Mouse (Mus musculus) heart, embryonic 12.5 days (tissue): Measurements from ENCODE around the gene Rnf157. TPM values are rescaled to one million over a fixed set of nuclear protein-coding genes. Genes with fewer than 3 reads are reported as not detected.
A peak's percentile ranks its signal among the peaks of the same experiment; 100 is the strongest.

Source experiments
- ATAC-seq: fragments of 200-750 bp; cut with Nextera tagmentation; 2 replicates; pipeline ENCODE4 v1.8.0; 2017; ENCODE audit warnings: moderate TSS enrichment, moderate library complexity; ENCODE audit not compliant: insufficient number of reproducible peaks, low FRiP score
- H3K27ac ChIP-seq: fragments of 300-500 bp; sonication (generic); 2 replicates; pipeline ENCODE4 v1.5.1; 2016; ENCODE audit warnings: mild to moderate bottlenecking, moderate library complexity; ENCODE audit not compliant: poor library complexity, severe bottlenecking
- H3K27me3 ChIP-seq: fragments of 300-500 bp; sonication (generic); replicated peaks from 2 replicates; pipeline ENCODE4 v1.6.1; 2016; ENCODE audit warnings: mild to moderate bottlenecking, moderate library complexity
- H3K36me3 ChIP-seq: fragments of 300-500 bp; sonication (generic); 2 replicates; pipeline ENCODE4 v1.6.1; 2016; ENCODE audit warnings: mild to moderate bottlenecking, moderate library complexity
- H3K4me1 ChIP-seq: fragments of 300-500 bp; sonication (generic); replicated peaks from 2 replicates; pipeline ENCODE4 v1.6.1; 2016; ENCODE audit warnings: mild to moderate bottlenecking
- H3K4me2 ChIP-seq: fragments of 300-500 bp; sonication (generic); 2 replicates; pipeline ENCODE4 v1.6.1; 2016; ENCODE audit warnings: mild to moderate bottlenecking, moderate library complexity
- H3K4me3 ChIP-seq: fragments of 300-500 bp; sonication (generic); 2 replicates; pipeline ENCODE4 v1.5.1; 2016; ENCODE audit warnings: mild to moderate bottlenecking
- H3K9ac ChIP-seq: fragments of 300-500 bp; sonication (generic); 2 replicates; pipeline ENCODE4 v1.6.1; 2016; ENCODE audit warnings: mild to moderate bottlenecking, moderate library complexity
- H3K9me3 ChIP-seq: fragments of 300-500 bp; sonication (generic); replicated peaks from 2 replicates; pipeline ENCODE4 v1.6.1; 2016; ENCODE audit warnings: mild to moderate bottlenecking, moderate library complexity
- WGBS: fragments of 180-500 bp; shearing (Covaris S2); methylation state at CpG from one replicate; pipeline ENCODE4 v1.1.7; 2016; 5-methylcytosine and 5-hydroxymethylcytosine counted together
- polyA plus RNA-seq: library from polyadenylated mRNA; unstranded; fragments of >200 nt; fragmentation: Nextera tagmentation; extraction: Ambion mirVana; gene quantifications from 2 replicates; pipeline ENCODE4 v1.2.1, GENCODE M21; 2016

Rnf157 gene
- 11.0 and 12.3 TPM in 2 replicates for polyA plus RNA-seq

DNA sequence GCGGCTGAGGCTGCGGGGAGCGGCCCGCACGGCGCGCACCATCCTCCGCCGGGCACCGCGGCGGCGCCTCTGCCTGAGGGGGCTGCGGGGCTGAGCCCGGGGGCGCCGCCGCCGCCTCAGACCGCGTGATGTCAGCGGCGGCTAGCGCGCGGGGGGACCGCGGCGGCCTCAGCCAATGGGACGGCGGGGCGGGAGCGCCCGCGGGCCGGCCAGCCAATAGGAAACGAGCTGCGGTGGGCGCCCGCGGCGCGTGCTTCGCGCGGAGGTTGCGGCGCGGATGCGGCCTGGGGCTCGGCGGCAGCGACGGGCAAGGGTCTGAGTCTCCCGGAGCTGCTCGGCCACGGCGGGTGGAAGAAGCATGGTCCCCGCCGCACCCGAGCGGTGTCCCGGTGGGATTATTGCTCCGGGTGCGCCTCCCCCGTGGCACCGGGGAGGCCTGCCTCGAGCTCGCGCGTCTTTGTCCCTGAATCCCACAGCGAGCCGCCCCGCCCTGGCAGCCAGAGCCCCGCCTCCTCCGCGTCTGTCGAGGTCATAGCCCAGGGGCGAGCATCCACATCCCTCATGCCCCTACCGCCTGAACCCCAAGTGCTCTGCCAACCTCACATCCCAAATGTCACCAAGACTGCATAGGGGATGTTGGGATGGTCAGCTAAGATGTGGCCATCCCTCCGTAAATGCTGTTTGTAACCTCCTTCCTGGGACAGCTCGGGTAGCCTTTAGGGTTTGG is at the start of gene Rnf157:
Gene Rnf157, minus strand, starts transcription at position 129 of the 727 bp plus-strand sequence.
- Histone ChIP-seq H3K9ac (peak within 1 kb of the TSS; percentile 87), H3K9me3 (no peaks in the 10 kb centered on the region), H3K27me3 (no peaks in the 10 kb centered on the region), H3K4me3 (peak within 1 kb of the TSS; percentile 83), H3K36me3 (no peaks in the 10 kb centered on the region), H3K4me1 (peaks cover 19% of the 10 kb centered on the region), H3K27ac (no peak within 1 kb of the TSS; the same call in 1 of the 2 replicates), H3K4me2 (peak within 1 kb of the TSS; percentile 95)
- ATAC-seq = peak; percentile 93
- WGBS = 6% methylated on average over 79 of the region's 82 CpGs

DNA sequence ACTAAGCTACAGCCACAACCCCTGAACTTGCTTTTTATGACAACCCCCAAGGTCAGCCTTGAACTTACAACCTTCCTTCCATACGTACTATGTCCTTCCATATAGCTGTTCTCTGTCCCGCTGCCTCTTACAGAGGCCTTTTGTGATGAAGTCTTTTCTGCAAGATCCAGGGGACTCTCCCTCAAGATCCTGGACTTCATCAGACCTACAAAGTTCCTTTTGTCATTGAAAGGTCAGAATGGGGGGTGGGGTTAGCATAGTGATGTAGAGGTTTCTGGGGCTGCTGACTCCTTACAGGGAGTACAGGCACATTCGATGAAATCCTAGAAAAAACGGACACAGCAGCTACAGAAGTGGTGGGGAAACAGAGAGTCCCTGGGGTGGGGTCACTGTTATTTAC is 47.0 kb upstream of the Rnf157 start:
- no peak for ATAC-seq
- Histone ChIP-seq H3K4me2 (no peak overlapping the region), H3K27ac (no peak overlapping the region), H3K4me3 (no peak overlapping the region), H3K4me1 (peaks cover 5% of the 10 kb centered on the region; the same call in 1 of the 2 replicates), H3K27me3 (peaks cover 10% of the 10 kb centered on the region), H3K36me3 (no peaks in the 10 kb centered on the region), H3K9me3 (no peaks in the 10 kb centered on the region), H3K9ac (no peak overlapping the region)
- 53% methylated on average over 4 of the region's 4 CpGs for WGBS

DNA sequence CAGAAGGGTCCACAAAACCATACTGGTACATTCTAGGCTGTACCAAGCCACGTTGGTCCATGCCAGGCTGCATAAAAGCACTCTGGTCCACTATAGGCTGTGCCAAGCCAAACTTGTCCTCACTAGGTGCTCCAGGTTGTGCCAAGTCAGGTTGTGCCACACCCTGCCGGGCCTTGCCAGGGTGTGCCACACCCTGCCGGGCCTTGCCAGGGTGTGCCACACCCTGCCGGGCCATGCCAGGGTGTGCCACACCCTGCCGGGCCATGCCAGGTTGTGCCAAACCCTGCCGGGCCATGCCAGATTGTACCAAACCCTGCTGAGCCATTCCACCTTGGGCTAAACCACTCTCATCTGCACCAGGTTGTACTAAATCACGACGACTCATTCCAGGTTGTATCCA is 43.4 kb upstream of the Rnf157 start:
- Histone ChIP-seq H3K4me2 (no peak overlapping the region), H3K9me3 (no peaks in the 10 kb centered on the region), H3K27me3 (peaks cover 21% of the 10 kb centered on the region), H3K27ac (no peak overlapping the region), H3K4me3 (no peak overlapping the region), H3K36me3 (no peaks in the 10 kb centered on the region), H3K4me1 (no peaks in the 10 kb centered on the region), H3K9ac (no peak overlapping the region)
- ATAC-seq = no peak
- 70% methylated on average over 8 of the region's 8 CpGs for WGBS

GRCm38 (mm10) chr11:116453889-116454288 is 41.1 kb upstream of the Rnf157 start:
- Histone ChIP-seq H3K27ac (no peak overlapping the region), H3K4me1 (no peaks in the 10 kb centered on the region), H3K9ac (no peak overlapping the region), H3K27me3 (peaks cover 21% of the 10 kb centered on the region), H3K4me3 (no peak overlapping the region), H3K36me3 (no peaks in the 10 kb centered on the region), H3K9me3 (peaks cover 13% of the 10 kb centered on the region), H3K4me2 (no peak overlapping the region)
- no peak for ATAC-seq
- 80% methylated on average over 10 of the region's 10 CpGs for WGBS

DNA sequence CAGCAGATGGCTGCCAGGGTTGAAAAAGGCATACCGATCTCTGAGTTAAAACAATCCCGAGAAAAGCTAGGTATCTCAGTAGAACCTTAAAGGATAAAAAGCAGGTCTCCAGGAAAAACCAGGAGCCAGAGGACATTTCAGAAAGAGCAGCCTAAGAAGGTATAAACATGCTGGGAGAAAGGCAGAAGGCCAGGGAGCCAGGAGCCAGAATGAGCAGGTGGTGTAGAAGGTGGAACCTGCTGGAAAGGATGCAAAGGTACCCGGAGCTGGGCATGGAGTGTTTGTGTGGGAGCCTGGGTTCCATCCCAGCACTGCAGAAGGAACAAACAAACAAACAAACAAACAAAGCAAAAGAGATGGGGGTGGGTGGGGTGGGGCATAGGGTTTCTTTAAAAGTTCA is 36.5 kb upstream of the Rnf157 start:
- no peak overlapping the region for H3K27ac ChIP-seq
- H3K36me3 ChIP-seq = no peaks in the 10 kb centered on the region
- no peak overlapping the region for H3K4me3 ChIP-seq
- no peak overlapping the region for H3K9ac ChIP-seq
- no peak overlapping the region for H3K4me2 ChIP-seq
- ATAC-seq = no peak
- H3K9me3 ChIP-seq = peaks cover 13% of the 10 kb centered on the region
- 92% methylated on average over 3 of the region's 3 CpGs for WGBS
- H3K27me3 ChIP-seq = peaks cover 35% of the 10 kb centered on the region
- peaks cover 9% of the 10 kb centered on the region for H3K4me1 ChIP-seq

DNA sequence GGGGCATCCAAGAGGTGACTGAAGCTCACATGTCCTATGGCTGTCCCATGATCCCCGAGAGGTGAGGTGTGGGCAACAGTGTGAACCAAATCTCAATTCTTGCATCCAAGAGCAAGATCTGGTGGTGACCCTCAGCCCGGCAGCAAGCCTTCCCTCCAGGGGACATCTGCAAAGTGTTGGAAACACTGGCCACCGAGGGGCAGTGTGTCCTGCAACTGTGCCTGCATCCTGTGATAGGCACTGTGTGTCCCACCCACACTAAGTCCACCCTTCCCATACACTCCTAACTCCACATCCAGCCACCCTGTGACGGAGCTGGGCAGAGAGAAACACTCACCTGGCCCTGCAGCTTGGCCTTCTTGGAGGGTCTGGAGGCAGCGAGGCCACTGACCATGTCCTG is 35.0 kb upstream of the Rnf157 start:
- Histone ChIP-seq H3K4me1 (peaks cover 9% of the 10 kb centered on the region), H3K9me3 (peaks cover 13% of the 10 kb centered on the region), H3K27ac (no peak overlapping the region), H3K36me3 (no peaks in the 10 kb centered on the region), H3K4me3 (no peak overlapping the region), H3K4me2 (no peak overlapping the region), H3K9ac (no peak overlapping the region), H3K27me3 (peaks cover 26% of the 10 kb centered on the region)
- no peak for ATAC-seq
- WGBS = 59% methylated on average over 5 of the region's 5 CpGs

DNA sequence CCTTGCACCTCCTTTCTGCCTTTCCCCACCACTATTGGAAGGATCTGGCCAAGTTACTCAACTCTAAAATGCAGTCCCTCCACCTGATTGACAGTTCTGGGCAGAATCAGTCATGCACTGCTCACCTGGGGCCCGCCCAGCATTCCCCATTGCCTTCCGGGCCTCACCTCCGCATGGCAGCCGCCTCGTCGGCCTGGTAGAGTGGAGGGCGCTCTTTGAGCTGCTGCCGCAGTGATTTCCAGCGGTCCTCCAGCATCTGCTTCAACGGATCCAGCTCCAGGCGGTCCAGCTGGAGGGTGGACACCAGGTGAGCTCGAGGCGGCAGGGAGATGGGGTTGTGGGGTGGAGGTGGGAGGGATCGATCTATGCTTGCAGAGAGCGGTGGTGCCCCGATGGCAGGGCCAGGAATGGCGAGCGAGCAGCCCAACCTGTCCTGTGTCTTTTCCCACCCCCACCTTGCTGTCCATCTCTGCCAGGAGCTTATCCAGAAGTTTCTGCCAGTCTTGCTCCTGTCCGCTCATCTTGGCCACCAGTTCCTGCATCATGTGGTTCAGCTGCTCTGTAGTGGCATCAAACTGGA is 33.6 kb upstream of the Rnf157 start:
- peaks cover 26% of the 10 kb centered on the region for H3K27me3 ChIP-seq
- H3K9ac ChIP-seq = no peak overlapping the region
- peaks cover 9% of the 10 kb centered on the region for H3K4me1 ChIP-seq
- 12% methylated on average over 19 of the region's 19 CpGs for WGBS
- H3K4me3 ChIP-seq = no peak overlapping the region
- ATAC-seq = no peak; the same call in 1 of the 2 replicates
- H3K4me2 ChIP-seq = no peak overlapping the region
- H3K36me3 ChIP-seq = no peaks in the 10 kb centered on the region
- H3K27ac ChIP-seq = no peak overlapping the region
- H3K9me3 ChIP-seq = peaks cover 13% of the 10 kb centered on the region

DNA sequence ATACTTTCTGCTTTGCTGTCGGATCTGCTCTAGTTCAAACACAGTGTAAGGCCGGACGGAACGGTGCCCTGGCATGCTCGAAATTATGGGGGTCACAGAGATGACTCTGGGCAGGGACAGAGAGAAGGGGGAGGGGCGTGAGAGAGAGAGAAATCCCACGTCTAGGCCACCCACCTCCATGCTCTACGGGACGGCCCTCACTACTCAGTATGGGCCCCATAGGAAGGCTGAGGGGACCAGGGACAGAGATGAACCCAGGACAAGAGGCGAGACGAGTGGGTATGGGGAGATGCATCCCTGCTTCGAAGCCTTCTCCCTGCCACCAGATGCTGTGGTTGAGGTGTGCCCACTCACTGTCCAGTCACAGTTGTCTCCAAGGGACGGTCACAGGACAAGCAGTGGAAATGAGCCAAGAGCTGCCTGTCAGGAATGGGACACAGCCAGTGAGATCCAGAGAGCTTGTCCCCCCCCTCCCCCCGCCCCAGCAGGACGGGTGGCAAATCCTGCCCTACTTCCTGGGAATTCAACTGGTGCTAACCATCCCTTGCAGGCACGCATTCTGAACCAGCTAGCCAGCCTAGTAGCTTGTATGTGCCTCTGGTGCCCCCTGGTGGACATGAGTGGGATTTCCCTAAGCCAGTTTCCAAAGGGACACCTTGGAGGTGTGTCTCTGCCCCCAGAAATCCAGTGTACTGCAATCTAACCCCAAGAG is 32.9 kb upstream of the Rnf157 start:
- no peaks in the 10 kb centered on the region for H3K36me3 ChIP-seq
- peaks cover 26% of the 10 kb centered on the region for H3K27me3 ChIP-seq
- peak; percentile 56 for ATAC-seq
- peaks cover 13% of the 10 kb centered on the region for H3K9me3 ChIP-seq
- H3K27ac ChIP-seq = no peak overlapping the region
- H3K4me2 ChIP-seq = peak overlapping the region; percentile 44
- H3K9ac ChIP-seq = no peak overlapping the region
- peaks cover 11% of the 10 kb centered on the region for H3K4me1 ChIP-seq
- 21% methylated on average over 16 of the region's 16 CpGs for WGBS
- no peak overlapping the region for H3K4me3 ChIP-seq

GRCm38 (mm10) chr11:116443935-116444334 is 31.1 kb upstream of the Rnf157 start:
- Histone ChIP-seq H3K36me3 (peaks cover 9% of the 10 kb centered on the region), H3K9me3 (no peaks in the 10 kb centered on the region), H3K4me3 (no peak overlapping the region), H3K9ac (no peak overlapping the region), H3K4me1 (peaks cover 26% of the 10 kb centered on the region), H3K27ac (no peak overlapping the region), H3K27me3 (peaks cover 26% of the 10 kb centered on the region), H3K4me2 (no peak overlapping the region)
- 84% methylated on average over 6 of the region's 6 CpGs for WGBS
- no peak for ATAC-seq

GRCm38 (mm10) chr11:116443311-116443710 is 30.5 kb upstream of the Rnf157 start:
- no peaks in the 10 kb centered on the region for H3K9me3 ChIP-seq
- no peak for ATAC-seq

GRCm38 (mm10) chr11:116442867-116443177 is 30.0 kb upstream of the Rnf157 start:
- ATAC-seq = no peak
- Histone ChIP-seq H3K36me3 (peaks cover 12% of the 10 kb centered on the region), H3K4me3 (no peak overlapping the region), H3K9me3 (no peaks in the 10 kb centered on the region), H3K27me3 (peaks cover 17% of the 10 kb centered on the region), H3K4me1 (peaks cover 26% of the 10 kb centered on the region), H3K9ac (no peak overlapping the region), H3K4me2 (no peak overlapping the region), H3K27ac (no peak overlapping the region)
- WGBS = 62% methylated on average over 6 of the region's 6 CpGs

More at GRCm38 (mm10) chr11:116443311-116443710, 30.5 kb upstream of the Rnf157 start:
- Histone ChIP-seq H3K9ac (no peak overlapping the region), H3K27me3 (peaks cover 22% of the 10 kb centered on the region), H3K27ac (no peak overlapping the region), H3K36me3 (peaks cover 11% of the 10 kb centered on the region), H3K4me1 (peaks cover 26% of the 10 kb centered on the region), H3K4me2 (no peak overlapping the region), H3K4me3 (no peak overlapping the region)
- WGBS = 81% methylated on average over 6 of the region's 6 CpGs
